Mouse (Mus musculus) right cerebral cortex, postnatal 36 days (tissue): Measurements from ENCODE around the gene Prkch.

Experiments
- DNase-seq, 2 experiments: peaks; one replicate each; pipeline ENCODE4 v3.0.0; 2022; ENCODE audit warnings: low spot score in 2 of 2, mixed read lengths in 1 of 2

The Prkch gene

GRCm38 (mm10) chr12:73679400-73679801, 94.8 kb downstream of the Prkch start:
- no peak for DNase-seq

GRCm38 (mm10) chr12:73682921-73683346, 98.3 kb downstream of the Prkch start:
- no peak for DNase-seq

- no peak for DNase-seq
These were observed 101.3 kb downstream of the Prkch start for GRCm38 (mm10) chr12:73685875-73686274.

- DNase-seq = no peak
These were observed 101.9 kb downstream of the Prkch start for GRCm38 (mm10) chr12:73686456-73686855.

GRCm38 (mm10) chr12:73687077-73688035, 102.8 kb downstream of the Prkch start:
- DNase-seq = no peak

GRCm38 (mm10) chr12:73692321-73692720, 107.7 kb downstream of the Prkch start:
- DNase-seq = no peak

GRCm38 (mm10) chr12:73693347-73693746, 108.8 kb downstream of the Prkch start:
- peak in 1 of 2 experiments; percentile 41 for DNase-seq

GRCm38 (mm10) chr12:73694690-73695089, 110.1 kb downstream of the Prkch start:
- DNase-seq = no peak

GRCm38 (mm10) chr12:73695110-73695509, 110.5 kb downstream of the Prkch start:
- no peak for DNase-seq

GRCm38 (mm10) chr12:73696084-73696483, 111.5 kb downstream of the Prkch start:
- no peak for DNase-seq

- DNase-seq = no peak
These were observed 112.3 kb downstream of the Prkch start for GRCm38 (mm10) chr12:73696946-73697345.

GRCm38 (mm10) chr12:73698436-73698835, 113.8 kb downstream of the Prkch start:
- no peak for DNase-seq

GRCm38 (mm10) chr12:73698841-73699240, 114.2 kb downstream of the Prkch start:
- DNase-seq = no peak

GRCm38 (mm10) chr12:73699471-73700186, 115.0 kb downstream of the Prkch start:
- peak in 1 of 2 experiments; percentile 9 for DNase-seq

GRCm38 (mm10) chr12:73700544-73701069, 116.0 kb downstream of the Prkch start:
- no peak for DNase-seq

GRCm38 (mm10) chr12:73701999-73702398, 117.4 kb downstream of the Prkch start:
- no peak for DNase-seq

- DNase-seq = no peak
These were observed 119.8 kb downstream of the Prkch start for GRCm38 (mm10) chr12:73704382-73704781.

- DNase-seq = no peak
These were observed 120.6 kb downstream of the Prkch start for GRCm38 (mm10) chr12:73705097-73705690.

GRCm38 (mm10) chr12:73708498-73708897, 123.9 kb downstream of the Prkch start:
- no peak for DNase-seq

GRCm38 (mm10) chr12:73708920-73709319, 124.3 kb downstream of the Prkch start:
- peak; percentile 23 to 46 for DNase-seq

- no peak for DNase-seq
These were observed 126.2 kb downstream of the Prkch start for GRCm38 (mm10) chr12:73710846-73711245.

- DNase-seq = no peak
These were observed 127.5 kb downstream of the Prkch start for GRCm38 (mm10) chr12:73712122-73712521.
